Mouse (Mus musculus) ZHBTc4 (cell line): ENCODE results near the gene Xdh.
A peak's percentile ranks its signal among the peaks of the same experiment; 100 is the strongest.

ENCODE experiments used
- DNase-seq: peaks from one replicate; pipeline ENCODE4 v3.0.0-alpha.2; 2011; ENCODE audit warnings: low read depth, low spot score

The Xdh gene

DNA sequence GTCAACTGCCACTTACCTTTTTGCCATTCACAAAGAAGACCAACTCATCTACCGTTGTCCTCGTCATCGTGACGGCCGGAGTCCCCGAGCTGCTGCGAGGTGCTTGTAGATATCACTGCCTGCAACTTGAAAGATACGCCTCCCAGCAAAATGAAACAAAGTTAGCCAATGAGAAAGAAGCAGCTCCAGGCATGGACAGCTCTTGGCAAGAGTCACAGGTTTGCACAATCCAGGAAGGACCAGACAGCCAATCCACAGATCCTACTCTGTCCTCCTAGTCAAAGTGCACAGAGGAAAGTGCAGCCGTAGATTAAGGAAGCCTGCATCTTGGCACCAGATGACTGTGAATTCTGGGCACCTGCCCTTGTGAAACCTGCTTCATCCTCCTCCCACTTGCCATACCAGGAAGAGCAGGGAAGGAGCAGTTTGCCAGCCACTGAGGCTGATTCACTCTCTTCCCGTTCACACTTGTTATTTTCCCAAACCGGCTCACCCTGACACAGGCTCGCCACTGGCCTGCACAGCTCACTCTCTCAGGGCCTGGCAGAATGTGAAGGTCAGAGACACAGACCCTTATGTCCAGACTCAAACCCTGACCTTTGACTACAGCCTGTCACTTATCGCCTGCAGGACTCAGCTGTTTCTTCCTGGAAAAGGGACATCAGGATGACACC is at the start of gene Xdh:
Gene Xdh, minus strand, starts transcription at position 135 of the 674 bp plus-strand sequence.
- no peak for DNase-seq

DNA sequence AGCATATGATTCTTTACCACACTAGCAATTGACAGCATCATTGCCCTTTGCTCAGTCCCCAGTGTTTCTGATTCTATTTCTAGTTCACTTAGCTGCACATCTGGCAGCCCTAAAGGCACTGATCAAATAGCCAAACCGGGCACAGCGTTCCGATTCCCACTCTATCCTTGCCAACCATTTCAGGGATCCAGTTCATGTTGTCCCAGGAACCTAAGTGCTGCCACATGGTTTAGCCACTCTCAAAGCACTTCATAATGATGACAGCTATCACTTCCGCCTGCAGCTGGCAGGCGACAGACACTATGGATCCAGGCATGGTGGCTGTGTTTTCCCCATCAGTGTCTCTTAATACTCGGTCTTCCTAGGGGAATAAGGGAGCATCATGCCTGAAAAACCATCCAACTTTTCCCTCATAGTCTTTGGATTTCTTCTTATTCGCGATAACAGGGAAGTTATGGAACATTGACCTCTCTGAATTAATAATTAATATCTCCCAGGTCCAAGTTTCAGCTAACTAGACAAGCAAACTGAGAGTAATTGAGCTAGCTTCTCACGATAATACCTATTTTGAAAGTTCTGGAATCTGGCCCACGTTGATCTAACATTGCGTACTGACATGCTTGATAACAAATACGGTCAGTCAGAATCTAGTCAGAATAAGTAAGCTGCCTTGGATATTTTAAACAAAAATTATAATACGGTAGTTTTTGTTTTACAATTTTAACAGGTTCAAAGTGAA is 46.1 kb upstream of the Xdh start:
- DNase-seq = no peak

DNA sequence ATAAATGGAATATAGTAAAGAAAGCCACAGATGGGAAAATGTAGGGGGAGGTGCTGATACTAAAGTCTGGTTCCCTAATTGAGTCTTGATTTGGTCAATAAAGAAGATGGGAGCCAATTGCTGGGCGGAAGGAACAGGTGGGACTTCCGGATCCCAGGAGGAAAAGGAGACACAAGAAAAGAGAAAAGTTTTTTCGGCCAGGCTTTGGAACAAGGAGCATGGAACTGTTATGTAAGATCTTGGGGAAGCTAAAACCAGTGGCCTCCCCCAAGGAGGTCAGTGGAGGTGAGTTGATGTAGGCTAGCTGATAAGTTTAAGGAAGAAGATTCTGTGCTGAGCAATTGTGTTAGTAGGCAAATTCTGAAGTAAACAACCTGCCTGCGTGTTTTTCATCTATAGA is 41.3 kb upstream of the Xdh start:
- DNase-seq = no peak

DNA sequence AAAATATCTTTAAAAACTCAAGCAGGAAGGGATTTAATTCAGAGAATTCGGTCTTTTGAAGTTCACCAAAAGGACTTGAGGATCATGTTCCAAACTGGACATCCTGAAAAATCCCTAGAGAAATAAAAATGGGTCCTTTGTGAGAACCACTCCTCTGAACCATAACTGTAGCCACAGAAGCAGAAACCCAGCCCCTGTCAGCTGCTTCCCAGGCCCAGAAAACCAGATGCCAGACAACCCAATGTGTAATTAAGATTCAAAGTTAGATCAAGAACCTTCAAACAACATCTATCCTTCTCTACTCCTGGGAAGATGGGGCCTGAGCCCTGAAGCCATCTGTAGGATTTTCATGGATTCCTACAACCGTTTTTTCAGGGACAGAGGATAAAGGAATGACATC is 36.6 kb upstream of the Xdh start:
- DNase-seq = no peak

DNA sequence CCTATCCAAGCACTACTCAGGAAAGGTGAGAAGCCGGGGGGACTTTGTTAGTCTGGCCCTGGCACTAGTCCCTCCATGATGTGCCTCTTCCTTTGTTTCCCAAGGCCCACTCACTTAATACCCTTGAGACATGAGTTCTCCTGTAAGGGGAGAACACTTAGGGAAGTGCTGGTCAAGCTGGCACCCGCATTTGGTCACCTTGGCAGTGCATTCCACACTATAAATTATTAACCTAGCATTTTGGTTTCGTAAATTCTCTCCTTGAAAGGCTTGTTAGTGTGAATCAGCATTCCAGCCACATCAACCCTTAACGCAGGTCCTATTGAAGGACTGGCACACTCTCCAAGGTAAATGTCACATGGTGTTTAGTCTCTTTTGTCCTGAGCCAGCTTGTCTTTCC is 35.9 kb upstream of the Xdh start:
- DNase-seq = no peak

DNA sequence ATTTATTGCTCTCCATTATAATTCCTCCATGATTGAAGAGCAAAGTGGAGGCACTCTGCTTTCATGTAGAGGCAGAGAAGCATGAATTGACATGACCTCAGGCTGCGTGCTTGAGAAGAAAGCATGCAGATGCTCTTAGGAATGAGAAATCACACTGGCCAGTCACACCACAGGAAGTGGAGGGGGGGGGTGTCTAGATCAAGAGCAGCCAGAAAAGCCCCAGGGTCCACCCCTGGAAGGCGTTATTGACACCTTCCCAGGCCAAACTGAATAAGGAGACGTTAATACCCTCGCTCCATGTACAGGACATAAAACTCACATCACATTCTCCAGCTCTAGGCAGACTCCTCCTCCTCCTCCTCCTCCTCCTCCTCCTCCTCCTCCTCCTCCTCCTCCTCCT is 34.5 kb upstream of the Xdh start:
- DNase-seq = no peak

DNA sequence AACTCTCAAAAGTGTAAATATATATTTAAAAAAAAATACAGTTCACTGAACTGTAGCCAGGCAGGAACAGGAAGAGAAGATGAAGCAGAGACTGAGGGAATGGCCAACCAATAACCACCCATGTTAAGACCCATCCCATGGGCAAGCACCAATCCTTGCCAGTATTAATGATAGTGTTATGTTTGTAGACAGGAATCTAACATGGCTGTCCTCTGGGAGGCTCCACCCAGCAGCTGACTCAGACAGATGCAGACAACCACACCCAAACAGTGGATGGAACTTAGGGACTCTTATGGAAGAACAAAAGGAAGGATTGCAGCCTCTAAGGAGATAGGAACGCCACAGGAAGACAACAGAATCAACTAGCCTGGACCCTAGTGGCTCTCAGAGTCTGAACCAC is 32.9 kb upstream of the Xdh start:
- DNase-seq = peak; percentile 1

DNA sequence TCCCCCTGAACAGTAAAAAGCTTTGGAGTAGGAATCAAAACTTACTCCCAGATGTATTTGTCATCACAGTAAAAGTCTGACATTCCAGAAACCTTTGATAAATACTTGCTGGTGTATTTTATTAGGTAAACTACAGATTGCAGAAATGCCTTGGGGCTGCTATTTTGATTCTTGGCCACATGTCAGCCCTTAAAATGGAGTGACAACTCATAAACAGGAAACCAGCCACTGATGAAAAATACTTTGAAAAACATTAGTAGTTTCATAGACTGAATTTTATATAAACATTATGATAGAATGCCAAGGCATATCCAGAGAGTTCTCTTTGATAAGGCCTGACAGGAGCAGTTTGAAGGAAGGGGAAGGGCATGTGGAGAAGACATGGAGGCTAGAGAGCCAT is 26.1 kb upstream of the Xdh start:
- DNase-seq = no peak

DNA sequence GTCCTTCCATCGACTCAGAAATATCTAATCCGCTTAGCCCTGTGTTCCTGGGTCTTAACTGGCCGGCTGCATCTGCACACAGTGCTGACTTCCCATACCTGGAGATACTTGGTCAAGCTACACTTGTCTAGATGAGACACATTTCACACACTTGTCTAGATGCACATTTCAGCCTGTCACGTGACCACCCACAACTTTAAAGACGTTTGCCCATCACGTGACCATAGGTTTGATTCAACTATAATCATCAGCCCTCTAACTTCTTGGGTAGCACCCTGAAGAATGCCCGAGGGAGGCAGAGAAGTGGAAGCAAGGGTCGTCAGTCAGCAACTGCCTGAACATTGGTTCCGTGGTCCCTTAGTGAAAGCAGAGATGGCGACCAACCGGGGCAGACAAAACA is 22.7 kb upstream of the Xdh start:
- DNase-seq = no peak

DNA sequence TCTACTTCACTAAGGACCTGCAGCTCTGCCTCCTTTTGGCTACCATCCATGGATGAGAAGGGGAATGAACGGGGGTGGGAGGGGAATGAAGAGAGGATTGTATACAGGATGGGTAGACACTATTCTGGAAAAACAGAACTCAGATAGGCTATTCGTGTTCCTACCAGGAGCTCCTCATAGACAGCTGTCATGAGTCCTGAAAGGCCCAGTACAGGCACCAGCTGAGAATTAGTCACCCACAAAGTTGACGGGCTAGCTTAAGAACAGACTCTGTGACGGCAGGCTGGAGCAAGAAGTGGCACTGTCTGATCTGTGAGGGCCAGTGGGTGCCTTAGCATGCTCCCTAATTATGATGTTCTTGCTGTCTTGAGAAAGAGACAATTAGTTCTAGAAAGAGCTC is 21.3 kb upstream of the Xdh start:
- DNase-seq = no peak

DNA sequence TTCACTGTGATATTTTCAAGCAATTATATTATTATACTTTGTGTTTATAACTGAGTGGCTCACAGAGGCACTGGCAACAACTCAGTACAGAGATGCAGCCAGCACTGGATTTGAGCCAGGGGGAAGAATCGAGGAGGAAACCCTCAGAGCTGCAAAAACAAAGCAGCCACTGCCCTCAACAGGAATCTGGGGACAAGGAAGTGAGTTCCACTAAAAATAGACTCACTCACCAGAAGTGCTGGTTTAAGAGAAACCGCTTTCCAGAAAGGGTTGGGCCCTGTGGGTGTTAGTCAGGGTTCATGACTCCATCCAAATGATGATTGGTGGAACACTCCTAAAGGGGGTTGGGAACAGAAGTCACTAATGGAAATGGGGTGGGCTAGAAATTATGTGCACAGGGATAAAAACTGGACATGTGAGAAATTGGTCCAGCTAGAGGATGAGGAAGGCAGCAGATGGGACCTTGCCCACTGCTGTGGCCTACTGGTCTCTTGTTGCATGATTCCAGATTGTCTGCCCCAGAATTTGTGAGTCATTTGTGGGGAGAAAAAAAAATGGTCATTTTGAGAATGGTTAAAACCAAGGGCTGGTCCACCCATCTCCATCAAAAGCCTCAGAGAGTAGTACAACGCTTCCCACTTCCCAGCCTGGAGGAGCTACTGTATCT is 20.5 kb upstream of the Xdh start:
- DNase-seq = no peak

DNA sequence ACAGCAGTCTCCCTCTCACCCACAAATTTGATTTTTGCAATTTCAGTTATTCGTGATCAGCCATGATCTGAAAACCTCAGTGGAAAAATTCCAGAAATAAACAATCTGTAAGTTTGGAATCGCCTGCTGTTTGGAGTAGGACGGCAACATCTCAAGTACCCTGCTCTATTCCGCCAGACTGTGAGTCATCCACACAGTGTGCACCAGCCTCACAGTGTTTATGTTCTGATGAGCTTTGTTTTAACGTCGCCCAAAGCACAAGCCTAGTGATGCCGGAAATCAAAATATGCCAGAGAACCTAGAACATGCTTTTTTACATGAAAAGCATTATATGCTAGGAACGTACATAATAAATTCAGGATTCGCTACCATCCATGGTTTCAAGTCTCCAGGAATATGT is 14.9 kb upstream of the Xdh start:
- no peak for DNase-seq

DNA sequence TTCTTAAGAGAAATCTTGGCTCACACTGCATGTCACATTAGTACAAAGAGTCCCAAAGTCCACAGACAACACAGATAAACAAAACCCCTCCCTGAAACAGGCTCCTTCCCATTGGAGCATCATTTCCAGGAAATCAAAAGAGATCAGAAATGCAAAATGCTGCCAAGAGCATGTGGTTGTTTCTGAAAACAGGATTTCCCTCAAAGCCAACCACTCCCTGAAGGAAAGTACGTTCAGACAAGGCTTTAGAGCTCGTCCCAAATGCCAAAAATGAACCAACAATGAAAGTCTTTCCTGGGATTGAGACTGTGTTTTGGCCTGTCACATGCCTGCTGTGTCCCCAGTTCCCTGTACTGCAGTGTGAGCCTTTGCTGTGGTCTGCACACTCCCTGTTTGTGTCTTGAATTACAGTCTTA is 12.6 kb upstream of the Xdh start:
- DNase-seq = no peak

DNA sequence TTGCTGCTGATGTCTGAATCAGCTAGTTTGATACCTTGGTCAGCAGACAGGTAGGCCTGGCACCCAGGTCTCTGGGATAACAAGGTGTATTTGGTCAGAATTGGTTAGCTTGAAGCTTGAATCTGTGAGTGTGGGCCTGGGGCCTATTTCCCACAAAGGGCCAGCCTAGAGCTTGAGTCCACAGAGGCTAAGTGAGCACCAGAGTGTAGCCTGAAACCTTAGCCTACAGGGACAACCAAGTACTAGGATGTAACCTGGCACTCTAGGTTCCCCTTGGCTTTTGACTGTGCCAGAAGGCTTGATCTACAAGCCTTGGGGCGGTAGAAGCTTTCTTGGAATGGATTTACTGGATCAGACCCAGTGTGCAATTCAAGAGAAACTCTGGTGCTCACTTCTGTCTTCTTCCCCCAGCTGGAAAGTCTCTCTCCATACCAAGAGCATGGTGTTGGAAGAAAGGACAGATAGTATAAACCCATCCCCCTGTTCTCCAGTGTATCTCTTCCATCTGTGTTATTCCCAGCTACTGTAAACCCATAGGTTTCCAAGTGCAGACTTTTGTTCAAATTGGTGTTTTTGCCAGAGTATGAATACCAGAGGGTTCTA is 11.9 kb upstream of the Xdh start:
- no peak for DNase-seq

DNA sequence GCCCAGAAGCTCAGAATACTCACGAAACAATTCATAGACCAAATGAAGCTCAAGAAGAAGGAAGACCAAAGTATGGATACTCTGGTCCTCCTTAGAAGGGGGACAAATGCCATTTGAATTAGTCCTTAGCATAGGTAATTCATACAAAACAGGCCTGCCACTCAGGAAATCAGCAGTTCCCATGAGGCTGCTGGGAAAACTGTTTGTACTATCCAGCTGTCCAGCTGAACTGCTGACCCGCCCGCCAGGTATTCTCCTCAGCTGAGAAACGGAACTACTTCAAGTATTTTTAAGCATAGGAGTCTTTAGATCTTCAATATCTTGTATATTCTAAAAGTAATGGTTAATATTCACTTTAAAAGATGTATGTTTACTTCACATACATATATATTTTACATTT is 10.7 kb upstream of the Xdh start:
- no peak for DNase-seq

DNA sequence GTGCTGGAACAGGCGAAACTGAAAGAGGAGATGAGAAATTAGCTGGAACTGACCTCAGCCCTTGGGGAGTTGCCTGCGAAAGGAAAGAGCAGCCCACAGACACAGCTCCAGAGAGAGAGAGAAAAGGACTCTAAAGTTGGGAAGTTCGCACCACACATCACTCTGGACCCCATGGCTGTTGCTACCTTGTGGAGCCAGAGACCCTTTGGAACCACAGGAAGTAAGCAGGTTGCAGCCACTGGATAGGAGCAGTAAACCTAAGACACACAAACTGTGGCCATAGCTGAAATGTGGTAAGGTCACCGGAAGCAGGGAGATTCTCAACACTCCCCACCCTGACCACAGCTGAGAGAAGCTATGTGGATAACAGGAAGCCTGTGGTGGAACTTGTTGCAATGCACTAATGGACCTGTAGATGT is 2.1 kb upstream of the Xdh start:
- DNase-seq = no peak

DNA sequence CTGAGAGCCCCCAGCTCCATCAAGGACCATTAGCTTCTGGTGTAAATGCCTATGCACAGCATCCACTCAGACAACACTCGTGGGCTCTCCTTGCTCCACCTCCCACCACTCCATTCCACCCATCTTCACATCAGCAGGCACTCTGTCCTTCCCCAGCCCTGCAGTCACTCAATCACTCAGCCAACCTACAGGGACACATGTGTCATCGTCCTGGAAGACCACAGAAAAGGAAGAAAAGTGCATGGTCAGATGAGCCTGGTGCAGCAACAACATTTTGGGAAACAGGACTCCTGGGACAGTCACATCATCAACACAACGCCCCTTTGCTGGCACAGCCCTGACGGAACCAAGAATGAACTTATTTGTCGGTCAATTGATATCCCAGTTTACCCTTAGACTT is 974 bp upstream of the Xdh start:
- no peak for DNase-seq

DNA sequence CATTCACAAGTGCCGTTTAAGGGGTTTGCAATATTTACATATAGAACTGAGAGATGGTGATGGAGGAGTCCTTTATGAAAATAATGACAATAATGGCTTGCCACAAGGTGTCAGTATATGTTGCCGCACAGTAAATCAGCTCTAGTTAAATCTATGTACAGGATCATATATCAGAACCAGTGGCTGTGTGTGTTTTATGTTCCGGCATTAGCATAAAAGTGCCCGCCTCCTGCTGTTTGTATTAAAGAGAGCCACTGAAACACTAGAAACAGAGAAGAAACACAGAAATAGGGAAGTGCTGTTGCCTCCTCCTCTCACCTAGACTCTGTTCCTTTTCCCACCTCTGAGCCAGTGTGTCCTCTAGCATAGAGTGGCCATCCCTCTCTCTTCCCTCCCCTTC is 498 bp downstream of the Xdh start:
- DNase-seq = no peak

DNA sequence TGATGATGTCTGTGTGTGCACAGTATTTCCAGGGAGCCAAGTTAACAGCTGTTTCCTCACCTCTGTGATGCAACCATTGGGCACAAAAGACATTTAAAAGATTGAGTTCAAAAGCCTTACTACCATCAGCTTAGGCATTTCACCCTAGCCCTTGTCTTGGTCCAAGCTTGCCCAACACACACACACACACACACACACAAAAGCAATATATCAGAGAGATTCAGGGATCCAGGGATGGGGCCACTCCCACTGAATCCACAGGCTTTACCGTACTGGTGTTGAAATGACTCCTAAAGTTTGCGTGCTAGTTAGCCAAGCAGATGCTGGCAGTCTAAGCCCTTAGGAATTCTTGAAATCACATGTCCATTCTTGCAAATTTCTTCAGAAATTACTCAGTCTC is 1.2 kb downstream of the Xdh start:
- DNase-seq = no peak

DNA sequence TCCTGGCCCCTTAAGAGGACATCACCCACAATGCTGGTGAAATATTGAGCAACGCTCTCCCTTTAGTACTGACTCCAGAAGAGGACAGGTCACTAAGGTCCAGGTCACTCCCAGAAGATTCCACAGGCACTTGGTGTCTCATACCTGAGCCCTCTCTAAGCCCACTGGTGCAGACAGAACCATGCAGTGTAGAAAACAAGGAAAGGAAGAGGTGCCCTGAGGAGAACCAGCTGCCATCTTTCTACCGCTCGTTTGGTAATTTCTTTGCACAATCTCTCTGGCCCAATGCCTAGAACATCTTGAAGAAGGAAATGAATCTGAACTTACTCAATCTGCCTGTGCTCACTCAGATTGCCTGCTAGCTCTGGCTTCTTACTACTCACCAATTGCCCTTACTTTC is 2.0 kb downstream of the Xdh start:
- DNase-seq = no peak

DNA sequence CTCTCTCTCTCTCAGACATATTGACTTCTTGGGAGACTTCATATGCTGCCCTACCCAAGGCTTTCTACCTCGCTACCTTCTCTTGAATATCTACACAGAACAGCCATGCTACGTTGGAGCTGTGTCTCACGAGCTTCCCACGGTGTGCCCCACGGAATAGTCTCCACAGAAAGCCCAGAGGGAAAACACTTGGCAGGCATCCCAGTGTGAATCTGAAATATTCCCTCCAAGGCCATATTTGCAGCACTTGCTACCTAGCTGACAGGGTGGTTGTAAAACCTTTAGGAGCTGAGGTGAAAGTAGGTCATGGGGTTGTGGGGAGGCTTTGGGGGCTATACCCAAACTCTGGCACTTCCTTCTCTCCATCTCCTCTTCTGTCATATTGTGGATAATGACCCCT is 3.1 kb downstream of the Xdh start:
- DNase-seq = no peak

DNA sequence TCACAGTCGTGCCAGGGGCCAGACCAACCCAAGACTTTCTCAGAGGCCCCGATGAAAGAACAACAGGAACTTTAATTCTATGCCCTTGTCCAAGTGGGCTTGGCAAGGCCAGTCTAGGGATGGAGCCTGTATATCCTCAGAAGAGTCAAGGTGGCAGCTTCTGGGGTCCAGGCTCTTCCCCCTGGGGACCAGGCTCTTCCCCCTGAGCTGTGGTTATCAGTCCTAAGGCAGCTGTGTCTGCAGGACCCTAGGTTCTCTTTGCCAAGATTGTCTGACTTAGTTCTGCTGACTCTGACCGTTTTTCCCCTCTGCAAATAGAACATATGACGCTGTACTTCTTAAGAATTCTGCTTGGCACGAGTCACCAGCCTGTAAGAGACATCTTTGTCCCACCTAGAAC is 5.3 kb downstream of the Xdh start:
- DNase-seq = no peak
